Mouse (Mus musculus) E14TG2a.4 (cell line): ENCODE data around the gene AI837181.

Experiments
- CTCF ChIP-seq: conservative IDR thresholded peaks from 2 replicates; pipeline ENCODE4 v1.5.1; 2014; ENCODE audit warnings: low read length
- NANOG ChIP-seq: IDR thresholded peaks from 2 replicates; pipeline ENCODE4 v1.6.1; 2014; ENCODE audit warnings: borderline replicate concordance, low read length, mixed read lengths

DNA sequence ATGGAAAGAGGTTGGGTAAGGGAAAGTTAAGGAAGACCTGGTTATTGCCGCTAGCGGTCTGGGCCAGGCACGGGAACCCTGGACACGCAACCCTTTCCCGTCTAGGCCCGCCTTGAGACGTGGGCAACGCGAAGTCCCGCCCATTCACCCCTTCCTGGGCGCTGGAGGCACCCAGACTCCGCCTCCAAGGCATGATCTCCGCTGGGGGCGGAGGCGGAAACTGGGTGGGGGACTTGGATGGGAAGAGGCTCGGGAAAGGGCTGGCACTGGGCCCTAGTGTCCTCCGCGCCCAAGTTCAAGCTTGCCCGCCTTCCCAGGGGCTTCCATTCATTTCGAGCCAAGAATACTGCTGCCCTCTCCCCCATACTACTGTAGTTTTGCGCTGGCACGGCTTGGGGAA, 48.8 kb downstream of the AI837181 start, which contains the start of gene Efemp2:
- TF ChIP-seq CTCF: no peak
- TF ChIP-seq NANOG: no peak
